Mouse (Mus musculus) C2C12 (cell line): ENCODE measurements at regions not wholly inside any gene's neighbourhood (a gene's known extent, or its start where the extent isn't known, plus 50 kb on each side); places are given as distances from the start of the nearest gene placed in this dataset.

ENCODE experiments used
- CEBPB ChIP-seq: IDR thresholded peaks from one replicate; pipeline ENCODE4 v1.6.1; 2011; ENCODE audit warnings: low read depth, mild to moderate bottlenecking, control low read depth, moderate library complexity
- CTCF ChIP-seq: IDR thresholded peaks from one replicate; pipeline ENCODE4 v1.5.1; 2011; ENCODE audit not compliant: control insufficient read depth, insufficient read depth, insufficient read length
- MAX ChIP-seq: IDR thresholded peaks from one replicate; pipeline ENCODE4 v1.6.1; 2011; ENCODE audit warnings: mild to moderate bottlenecking, control low read depth
- MYOD1 ChIP-seq: IDR thresholded peaks from one replicate; pipeline ENCODE4 v1.6.1; 2011; ENCODE audit warnings: low read depth; ENCODE audit not compliant: control insufficient read depth, insufficient read length
- MYOG ChIP-seq: IDR thresholded peaks from one replicate; pipeline ENCODE4 v1.6.1; 2011; ENCODE audit not compliant: control insufficient read depth, insufficient read length; ENCODE audit errors: extremely low read depth
- USF1 ChIP-seq: IDR thresholded peaks from one replicate; pipeline ENCODE4 v1.6.1; 2011; ENCODE audit warnings: low read depth, mild to moderate bottlenecking, control low read depth, moderate library complexity

DNA sequence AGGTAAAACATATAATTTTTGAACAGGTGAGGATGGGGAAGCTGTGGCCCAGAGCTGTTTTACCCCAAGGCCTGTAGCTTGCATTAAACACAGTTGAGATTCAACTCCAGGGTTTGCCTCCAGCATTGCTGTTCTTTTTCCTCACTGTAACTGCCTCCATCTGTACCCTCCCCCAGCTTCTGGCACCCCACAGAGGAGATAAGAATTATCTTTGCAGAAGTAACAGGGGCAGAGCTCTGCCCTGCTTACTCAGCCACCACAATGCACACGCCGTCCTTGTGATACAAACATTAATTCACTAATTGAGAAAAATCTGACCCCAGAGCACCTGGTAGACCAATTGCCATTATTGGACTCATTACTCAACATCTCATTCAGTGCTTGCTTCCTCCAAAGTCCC is 68.3 kb upstream of the Gpr139 start:
- TF ChIP-seq CTCF: no peak
- TF ChIP-seq MAX: no peak
- no peak for TF ChIP-seq MYOD1
- TF ChIP-seq USF1: no peak
- TF ChIP-seq MYOG: no peak
- no peak for TF ChIP-seq CEBPB
